Mouse (Mus musculus): Measurements from ENCODE around the gene Socs3. TPM values are rescaled to one million over a fixed set of nuclear protein-coding genes. Genes with fewer than 3 reads are reported as not detected.

Gene Socs3
- polyA plus RNA-seq, 1 experiment from 2014 or later: 2.2 TPM

GRCm38 (mm10) chr11:117977694-117978360, 8.0 kb upstream of the Socs3 start:
- H3K9me3 ChIP-seq (ENCODE audit: control insufficient read depth, low read length): no peaks in the 10 kb centered on the region
- H3K36me3 ChIP-seq (ENCODE audit: control insufficient read depth, insufficient read depth, low read length): no peaks in the 10 kb centered on the region
- H3K27me3 ChIP-seq (ENCODE audit: control insufficient read depth, insufficient read depth, low read length): no peaks in the 10 kb centered on the region
- no peak overlapping the region for H3K27ac ChIP-seq (ENCODE audit: low read depth, low read length)
- H3K4me1 ChIP-seq (ENCODE audit: control insufficient read depth, insufficient read depth, low read length): peaks cover 9% of the 10 kb centered on the region; the same call in 1 of the 2 replicates
- H3K9ac ChIP-seq (replicated peaks; ENCODE audit: low read depth, low read length): no peak overlapping the region
- H3K4me3 ChIP-seq (ENCODE audit: low read depth, low read length): no peak overlapping the region
- WGBS: 46% methylated on average over 4 of the region's 5 CpGs
- H3K4me2 ChIP-seq (ENCODE audit: low read depth, low read length): no peak overlapping the region
- no peak for ATAC-seq (ENCODE audit: low read depth)

- 0% methylated on average over 8 of the region's 8 CpGs for WGBS
- Histone ChIP-seq H3K27ac (ENCODE audit: low read depth, low read length) (0 out of 2 replicates have a peak overlapping the region, but pooled peaks have one; percentile 44), H3K4me2 (ENCODE audit: low read depth, low read length) (0 out of 2 replicates have a peak overlapping the region, but pooled peaks have one; percentile 8), H3K4me3 (ENCODE audit: low read depth, low read length) (no peak overlapping the region), H3K9me3 (ENCODE audit: control insufficient read depth, low read length) (no peaks in the 10 kb centered on the region), H3K4me1 (ENCODE audit: control insufficient read depth, insufficient read depth, low read length) (peaks cover 9% of the 10 kb centered on the region; the same call in 1 of the 2 replicates), H3K27me3 (ENCODE audit: control insufficient read depth, insufficient read depth, low read length) (no peaks in the 10 kb centered on the region), H3K9ac (replicated peaks; ENCODE audit: low read depth, low read length) (no peak overlapping the region), H3K36me3 (ENCODE audit: control insufficient read depth, insufficient read depth, low read length) (no peaks in the 10 kb centered on the region)
- peak; percentile 44 for ATAC-seq (ENCODE audit: low read depth)
Observed at GRCm38 (mm10) chr11:117976081-117976582, 6.3 kb upstream of the Socs3 start.

- no peaks in the 10 kb centered on the region for H3K36me3 ChIP-seq (ENCODE audit: control insufficient read depth, insufficient read depth, low read length)
- H3K9me3 ChIP-seq (ENCODE audit: control insufficient read depth, low read length): no peaks in the 10 kb centered on the region
- peaks cover 9% of the 10 kb centered on the region; the same call in 1 of the 2 replicates for H3K4me1 ChIP-seq (ENCODE audit: control insufficient read depth, insufficient read depth, low read length)
- H3K9ac ChIP-seq (replicated peaks; ENCODE audit: low read depth, low read length): no peak overlapping the region
- H3K4me2 ChIP-seq (ENCODE audit: low read depth, low read length): no peak overlapping the region
- H3K4me3 ChIP-seq (ENCODE audit: low read depth, low read length): no peak overlapping the region
- no peaks in the 10 kb centered on the region for H3K27me3 ChIP-seq (ENCODE audit: control insufficient read depth, insufficient read depth, low read length)
- 4% methylated on average over 18 of the region's 18 CpGs for WGBS
- ATAC-seq (ENCODE audit: low read depth): no peak
- H3K27ac ChIP-seq (ENCODE audit: low read depth, low read length): peak overlapping the region; percentile 44; the same call in 1 of the 2 replicates
Observed at GRCm38 (mm10) chr11:117975211-117975967, 5.5 kb upstream of the Socs3 start.

GRCm38 (mm10) chr11:117974327-117975125, 4.7 kb upstream of the Socs3 start:
- no peak for ATAC-seq (ENCODE audit: low read depth)
- WGBS: 21% methylated on average over 14 of the region's 14 CpGs

GRCm38 (mm10) chr11:117973569-117973968, 3.7 kb upstream of the Socs3 start:
- Histone ChIP-seq H3K27me3 (ENCODE audit: control insufficient read depth, insufficient read depth, low read length) (no peaks in the 10 kb centered on the region), H3K36me3 (ENCODE audit: control insufficient read depth, insufficient read depth, low read length) (no peaks in the 10 kb centered on the region), H3K9me3 (ENCODE audit: control insufficient read depth, low read length) (no peaks in the 10 kb centered on the region), H3K9ac (replicated peaks; ENCODE audit: low read depth, low read length) (no peak overlapping the region), H3K4me2 (ENCODE audit: low read depth, low read length) (no peak overlapping the region), H3K4me1 (ENCODE audit: control insufficient read depth, insufficient read depth, low read length) (peaks cover 12% of the 10 kb centered on the region; the same call in 1 of the 2 replicates), H3K27ac (ENCODE audit: low read depth, low read length) (no peak overlapping the region), H3K4me3 (ENCODE audit: low read depth, low read length) (no peak overlapping the region)
- no peak for ATAC-seq (ENCODE audit: low read depth)
- WGBS: 42% methylated on average over 5 of the region's 5 CpGs

More at GRCm38 (mm10) chr11:117974327-117975125, 4.7 kb upstream of the Socs3 start:
- Histone ChIP-seq H3K9me3 (ENCODE audit: control insufficient read depth, low read length) (no peaks in the 10 kb centered on the region), H3K4me2 (ENCODE audit: low read depth, low read length) (no peak overlapping the region), H3K4me3 (ENCODE audit: low read depth, low read length) (no peak overlapping the region), H3K27ac (ENCODE audit: low read depth, low read length) (peak overlapping the region; percentile 23; the same call in 1 of the 2 replicates), H3K36me3 (ENCODE audit: control insufficient read depth, insufficient read depth, low read length) (no peaks in the 10 kb centered on the region), H3K4me1 (ENCODE audit: control insufficient read depth, insufficient read depth, low read length) (peaks cover 12% of the 10 kb centered on the region; the same call in 1 of the 2 replicates), H3K9ac (replicated peaks; ENCODE audit: low read depth, low read length) (no peak overlapping the region), H3K27me3 (ENCODE audit: control insufficient read depth, insufficient read depth, low read length) (no peaks in the 10 kb centered on the region)

GRCm38 (mm10) chr11:117972656-117973558, 3.1 kb upstream of the Socs3 start:
- Histone ChIP-seq H3K4me2 (ENCODE audit: low read depth, low read length) (no peak overlapping the region), H3K27me3 (ENCODE audit: control insufficient read depth, insufficient read depth, low read length) (no peaks in the 10 kb centered on the region), H3K4me3 (ENCODE audit: low read depth, low read length) (no peak overlapping the region), H3K4me1 (ENCODE audit: control insufficient read depth, insufficient read depth, low read length) (peaks cover 16% of the 10 kb centered on the region; the same call in 1 of the 2 replicates), H3K9me3 (ENCODE audit: control insufficient read depth, low read length) (no peaks in the 10 kb centered on the region), H3K9ac (replicated peaks; ENCODE audit: low read depth, low read length) (no peak overlapping the region), H3K36me3 (ENCODE audit: control insufficient read depth, insufficient read depth, low read length) (no peaks in the 10 kb centered on the region), H3K27ac (ENCODE audit: low read depth, low read length) (no peak overlapping the region)
- WGBS: 75% methylated on average over 11 of the region's 11 CpGs
- no peak for ATAC-seq (ENCODE audit: low read depth)

GRCm38 (mm10) chr11:117971646-117972242, 1.9 kb upstream of the Socs3 start:
- Histone ChIP-seq H3K4me2 (ENCODE audit: low read depth, low read length) (no peak overlapping the region), H3K36me3 (ENCODE audit: control insufficient read depth, insufficient read depth, low read length) (no peaks in the 10 kb centered on the region), H3K4me3 (ENCODE audit: low read depth, low read length) (no peak overlapping the region), H3K9me3 (ENCODE audit: control insufficient read depth, low read length) (no peaks in the 10 kb centered on the region), H3K27ac (ENCODE audit: low read depth, low read length) (no peak overlapping the region), H3K9ac (replicated peaks; ENCODE audit: low read depth, low read length) (no peak overlapping the region), H3K27me3 (ENCODE audit: control insufficient read depth, insufficient read depth, low read length) (peaks cover 2% of the 10 kb centered on the region), H3K4me1 (ENCODE audit: control insufficient read depth, insufficient read depth, low read length) (peaks cover 27% of the 10 kb centered on the region; the same call in 1 of the 2 replicates)
- WGBS: 71% methylated on average over 2 of the region's 2 CpGs
- no peak for ATAC-seq (ENCODE audit: low read depth)
